Mouse (Mus musculus) CH12.LX (cell line): ENCODE data around the gene Mrps18c. TPM values are rescaled to one million over a fixed set of nuclear protein-coding genes. Genes with fewer than 3 reads are reported as not detected.

ENCODE experiments used
- DNase-seq: peaks from one replicate; pipeline ENCODE4 v3.0.0-alpha.2; 2013; ENCODE audit errors: extremely low read depth
- H3K27ac ChIP-seq: 2 replicates; pipeline ENCODE4 v1.5.1; 2012; ENCODE audit warnings: low read depth, mild to moderate bottlenecking, control low read depth, moderate library complexity; ENCODE audit not compliant: insufficient read depth
- H3K27me3 ChIP-seq: replicated peaks from 2 replicates; pipeline ENCODE3; 2012; ENCODE audit warnings: inconsistent platforms
- H3K36me3 ChIP-seq, 2 experiments: replicated peaks in 1 of 2; 2 replicates each; pipeline versions ENCODE3 to v1.6.1; 2012; ENCODE audit warnings: inconsistent platforms in 1 of 2, low read length in 1 of 2, mild to moderate bottlenecking in 1 of 2, mixed read lengths in 1 of 2, moderate library complexity in 1 of 2; ENCODE audit not compliant: control insufficient read depth in 1 of 2, insufficient read depth in 1 of 2
- H3K4me1 ChIP-seq, 2 experiments: 2 replicates each; pipeline ENCODE4 v1.6.1; 2012; ENCODE audit warnings: inconsistent platforms in 1 of 2, moderate library complexity in 1 of 2; ENCODE audit not compliant: insufficient read depth in 2 of 2, control insufficient read depth in 1 of 2
- H3K4me2 ChIP-seq: 2 replicates; pipeline ENCODE4 v1.6.1; 2012; ENCODE audit warnings: low read depth, mild to moderate bottlenecking, control low read depth; ENCODE audit not compliant: poor library complexity, insufficient read depth, severe bottlenecking
- H3K4me3 ChIP-seq, 3 experiments: fragments of 150-350 bp in 1 of 3; sonication (generic) in 1 of 3; replicated peaks in 1 of 3; 2 replicates each; pipeline versions ENCODE3 to v1.5.1; 2011 to 2012; ENCODE audit warnings: low read depth in 2 of 3, low read length in 2 of 3, mild to moderate bottlenecking in 2 of 3, moderate library complexity in 2 of 3, control low read depth in 1 of 3, improper control_type of control experiment in 1 of 3, inconsistent platforms in 1 of 3, mixed read lengths in 1 of 3; ENCODE audit not compliant: poor library complexity in 1 of 3
- H3K79me2 ChIP-seq: replicated peaks from 2 replicates; pipeline ENCODE4 v1.6.1; 2012; ENCODE audit warnings: mild to moderate bottlenecking, moderate library complexity; ENCODE audit not compliant: control insufficient read depth, poor library complexity, insufficient read depth, severe bottlenecking; ENCODE audit errors: extremely low read depth
- H3K9ac ChIP-seq: 2 replicates; pipeline ENCODE4 v1.6.1; 2012; ENCODE audit warnings: low read depth, mild to moderate bottlenecking, control low read depth, moderate library complexity; ENCODE audit not compliant: insufficient read depth
- H3K9me3 ChIP-seq: replicated peaks from 2 replicates; pipeline ENCODE3; 2012; ENCODE audit warnings: low read length, inconsistent platforms, mixed read lengths
- BHLHE40 ChIP-seq: IDR thresholded peaks from 2 replicates; pipeline ENCODE4 v1.6.1; 2011; ENCODE audit warnings: mild to moderate bottlenecking, low read depth, low read length, improper control_type of control experiment
- CHD1 ChIP-seq: IDR thresholded peaks from 2 replicates; pipeline ENCODE4 v1.6.1; 2012; ENCODE audit warnings: low read depth, low read length, improper control_type of control experiment, inconsistent platforms
- CHD2 ChIP-seq: IDR thresholded peaks from 2 replicates; pipeline ENCODE4 v1.6.1; 2011; ENCODE audit warnings: low read length, improper control_type of control experiment
- CTCF ChIP-seq, 2 experiments: IDR thresholded peaks in 1 of 2; conservative IDR thresholded peaks in 1 of 2; 2 replicates each; pipeline ENCODE4 v1.5.1; 2011 to 2012; ENCODE audit warnings: low read depth in 2 of 2, low read length in 2 of 2, improper control_type of control experiment in 1 of 2, inconsistent platforms in 1 of 2, mild to moderate bottlenecking in 1 of 2, moderate library complexity in 1 of 2
- E2F4 ChIP-seq: IDR thresholded peaks from 2 replicates; pipeline ENCODE4 v1.6.1; 2011; ENCODE audit warnings: low read depth, low read length, improper control_type of control experiment; ENCODE audit not compliant: insufficient replicate concordance
- ELF1 ChIP-seq: IDR thresholded peaks from 2 replicates; pipeline ENCODE4 v1.6.1; 2014; ENCODE audit warnings: low read depth, mild to moderate bottlenecking, inconsistent platforms, low read length, improper control_type of control experiment
- EP300 ChIP-seq: IDR thresholded peaks from 2 replicates; pipeline ENCODE4 v1.6.1; 2011; ENCODE audit warnings: low read length, improper control_type of control experiment
- ETS1 ChIP-seq: conservative IDR thresholded peaks from 2 replicates; pipeline ENCODE4 v1.6.1; 2012; ENCODE audit warnings: low read depth, mild to moderate bottlenecking, inconsistent platforms, low read length, improper control_type of control experiment, moderate library complexity
- GABPA ChIP-seq: IDR thresholded peaks from 2 replicates; pipeline ENCODE4 v1.6.1; 2012; ENCODE audit warnings: low read depth, low read length, improper control_type of control experiment, inconsistent platforms; ENCODE audit not compliant: insufficient replicate concordance
- HCFC1 ChIP-seq: IDR thresholded peaks from 2 replicates; pipeline ENCODE4 v1.6.1; 2012; ENCODE audit warnings: low read depth, mild to moderate bottlenecking, inconsistent platforms, low read length, improper control_type of control experiment
- IRF4 ChIP-seq: IDR thresholded peaks from 2 replicates; pipeline ENCODE4 v1.6.1; 2014; ENCODE audit warnings: low read depth, mild to moderate bottlenecking, inconsistent platforms, low read length, improper control_type of control experiment
- JUN ChIP-seq: IDR thresholded peaks from 2 replicates; pipeline ENCODE4 v1.6.1; 2011; ENCODE audit warnings: low read depth, mild to moderate bottlenecking, low read length, improper control_type of control experiment, moderate library complexity; ENCODE audit not compliant: insufficient read depth
- JUND ChIP-seq: conservative IDR thresholded peaks from 2 replicates; pipeline ENCODE4 v1.6.1; 2011; ENCODE audit warnings: low read depth, low read length, improper control_type of control experiment
- KAT2A ChIP-seq: IDR thresholded peaks from 2 replicates; pipeline ENCODE4 v1.6.1; 2012; ENCODE audit warnings: low read length, improper control_type of control experiment, inconsistent platforms; ENCODE audit not compliant: insufficient replicate concordance
- MAFK ChIP-seq: IDR thresholded peaks from 2 replicates; pipeline ENCODE4 v1.6.1; 2011; ENCODE audit warnings: low read length, improper control_type of control experiment; ENCODE audit not compliant: insufficient replicate concordance
- MAX ChIP-seq: IDR thresholded peaks from 2 replicates; pipeline ENCODE4 v1.6.1; 2011; ENCODE audit warnings: low read length, improper control_type of control experiment
- MAZ ChIP-seq: IDR thresholded peaks from 2 replicates; pipeline ENCODE4 v1.6.1; 2012; ENCODE audit warnings: low read depth, mild to moderate bottlenecking, inconsistent platforms, low read length, improper control_type of control experiment, moderate library complexity
- MEF2A ChIP-seq: IDR thresholded peaks from 2 replicates; pipeline ENCODE4 v1.6.1; 2014; ENCODE audit warnings: low read depth, mild to moderate bottlenecking, inconsistent platforms, low read length, improper control_type of control experiment, borderline replicate concordance
- MXI1 ChIP-seq: IDR thresholded peaks from 2 replicates; pipeline ENCODE4 v1.6.1; 2011; ENCODE audit warnings: mild to moderate bottlenecking, low read depth, low read length, improper control_type of control experiment
- MYC ChIP-seq: IDR thresholded peaks from 2 replicates; pipeline ENCODE4 v1.6.1; 2011; ENCODE audit warnings: low read depth, mild to moderate bottlenecking, improper control_type of control experiment, low read length
- NELFE ChIP-seq: IDR thresholded peaks from 2 replicates; pipeline ENCODE4 v1.6.1; 2011; ENCODE audit warnings: low read depth, low read length, improper control_type of control experiment
- NRF1 ChIP-seq: IDR thresholded peaks from 2 replicates; pipeline ENCODE4 v1.6.1; 2014; ENCODE audit warnings: low read depth, mild to moderate bottlenecking, inconsistent platforms, low read length, improper control_type of control experiment, moderate library complexity
- PAX5 ChIP-seq: IDR thresholded peaks from 2 replicates; pipeline ENCODE4 v1.6.1; 2012; ENCODE audit warnings: low read length, inconsistent platforms, mixed read lengths
- POLR2A ChIP-seq: IDR thresholded peaks from 2 replicates; pipeline ENCODE4 v1.6.1; 2011; ENCODE audit warnings: low read depth, mild to moderate bottlenecking, improper control_type of control experiment, low read length
- POLR2AphosphoS2 ChIP-seq: IDR thresholded peaks from 2 replicates; pipeline ENCODE4 v1.6.1; 2011; ENCODE audit warnings: low read depth, low read length, improper control_type of control experiment
- RAD21 ChIP-seq: IDR thresholded peaks from 2 replicates; pipeline ENCODE4 v1.6.1; 2011; ENCODE audit warnings: low read depth, mild to moderate bottlenecking, low read length, improper control_type of control experiment, moderate library complexity
- RCOR1 ChIP-seq: conservative IDR thresholded peaks from 2 replicates; pipeline ENCODE4 v1.6.1; 2012; ENCODE audit warnings: low read depth, mild to moderate bottlenecking, inconsistent platforms, low read length, improper control_type of control experiment
- SIN3A ChIP-seq: IDR thresholded peaks from 2 replicates; pipeline ENCODE4 v1.6.1; 2012; ENCODE audit warnings: low read length, improper control_type of control experiment, inconsistent platforms
- SMC3 ChIP-seq: IDR thresholded peaks from 2 replicates; pipeline ENCODE4 v1.6.1; 2011; ENCODE audit warnings: low read depth, low read length, improper control_type of control experiment
- TBP ChIP-seq: conservative IDR thresholded peaks from 2 replicates; pipeline ENCODE4 v1.6.1; 2011; ENCODE audit warnings: low read depth, low read length, improper control_type of control experiment
- TCF12 ChIP-seq: IDR thresholded peaks from 2 replicates; pipeline ENCODE4 v1.6.1; 2014; ENCODE audit warnings: low read depth, mild to moderate bottlenecking, inconsistent platforms, low read length, improper control_type of control experiment
- UBTF ChIP-seq: IDR thresholded peaks from 2 replicates; pipeline ENCODE4 v1.6.1; 2012; ENCODE audit warnings: low read depth, mild to moderate bottlenecking, inconsistent platforms, low read length, improper control_type of control experiment, moderate library complexity
- USF1 ChIP-seq: IDR thresholded peaks from 2 replicates; pipeline ENCODE4 v1.6.1; 2014; ENCODE audit warnings: low read depth, mild to moderate bottlenecking, inconsistent platforms, low read length, improper control_type of control experiment
- USF2 ChIP-seq: conservative IDR thresholded peaks from 2 replicates; pipeline ENCODE4 v1.6.1; 2011; ENCODE audit warnings: low read depth, low read length, improper control_type of control experiment
- ZC3H11A ChIP-seq: IDR thresholded peaks from 2 replicates; pipeline ENCODE4 v1.6.1; 2012; ENCODE audit warnings: low read depth, mild to moderate bottlenecking, inconsistent platforms, low read length, improper control_type of control experiment
- ZKSCAN1 ChIP-seq: IDR thresholded peaks from 2 replicates; pipeline ENCODE4 v1.6.1; 2012; ENCODE audit warnings: low read depth, inconsistent platforms, low read length, improper control_type of control experiment, borderline replicate concordance
- ZMIZ1 ChIP-seq: IDR thresholded peaks from 2 replicates; pipeline ENCODE4 v1.6.1; 2012; ENCODE audit warnings: low read depth, mild to moderate bottlenecking, inconsistent platforms, low read length, improper control_type of control experiment
- ZNF384 ChIP-seq: IDR thresholded peaks from 2 replicates; pipeline ENCODE4 v1.6.1; 2012; ENCODE audit warnings: low read depth, low read length, improper control_type of control experiment, inconsistent platforms
- dilution Hi-C: fragments of 300-500 bp; cut with MboI; formaldehyde crosslinking; loops from 2 replicates; pipeline ENCODE4 v1.14.3; 2020; ENCODE audit warnings: low sequenced_read_pairs; ENCODE audit not compliant: extremely low pct_unique_long_range_greater_than_20kb, extremely low pct_ligation_motif_present
- in situ Hi-C: fragments of 300-500 bp; cut with MboI; formaldehyde crosslinking; loops from 3 replicates; pipeline ENCODE4 v1.14.3; 2019; ENCODE audit warnings: low sequenced_read_pairs, low pct_ligation_motif_present, low pct_unique_long_range_greater_than_20kb, mixed read lengths
- polyA plus RNA-seq: library from polyadenylated mRNA; unstranded; fragments of >175 nt; gene quantifications from 2 replicates; pipeline ENCODE4 v1.2.1, GENCODE M21; 2012; ENCODE audit warnings: low read depth; ENCODE audit not compliant: insufficient read length
- total RNA-seq, 2 experiments: library from RNA; depleted of rRNA; stranded (reverse); fragments of 300-350 nt in 1 of 2; fragments of >200 nt in 1 of 2; gene quantifications; 2 replicates each; pipeline ENCODE4 v1.2.3; 2012 to 2014

Gene Mrps18c
- total and polyA plus RNA-seq, 3 experiments: 87.2 to 216 (median 111) TPM

- no peak for TF ChIP-seq ZKSCAN1
- TF ChIP-seq E2F4: no peak
- no peak for TF ChIP-seq MYC
- peak; percentile 58 for TF ChIP-seq ETS1
- no peak for TF ChIP-seq USF1
- TF ChIP-seq HCFC1: no peak
- no peak for TF ChIP-seq UBTF
- no peak for TF ChIP-seq NELFE
- no peak for TF ChIP-seq BHLHE40
- no peak for TF ChIP-seq CHD2
- TF ChIP-seq MAFK: 0 out of 2 replicates have a peak, but pooled peaks have one; percentile 39
- TF ChIP-seq ZNF384: no peak
- TF ChIP-seq RCOR1: no peak
- TF ChIP-seq SIN3A: 0 out of 2 replicates have a peak, but pooled peaks have one; percentile 55
- peak; percentile 58; the same call in 1 of the 2 replicates for TF ChIP-seq EP300
- 0 out of 2 replicates have a peak, but pooled peaks have one; percentile 21 for TF ChIP-seq NRF1
- no peak for TF ChIP-seq CHD1
- TF ChIP-seq TCF12: peak; percentile 67; the same call in 1 of the 2 replicates
- TF ChIP-seq SMC3: no peak
- 0 out of 2 replicates have a peak, but pooled peaks have one; percentile 33 for TF ChIP-seq MXI1
- TF ChIP-seq GABPA: peak; percentile 51; the same call in 1 of the 2 replicates
- TF ChIP-seq POLR2A: no peak
- no peak for TF ChIP-seq ZMIZ1
- TF ChIP-seq POLR2AphosphoS2: no peak
- 0 out of 2 replicates have a peak, but pooled peaks have one; percentile 29 for TF ChIP-seq JUN
- TF ChIP-seq JUND: no peak
- no peak for TF ChIP-seq TBP
- TF ChIP-seq ELF1: no peak
- no peak for TF ChIP-seq RAD21
- no peak for TF ChIP-seq KAT2A
- 0 out of 2 replicates have a peak, but pooled peaks have one; percentile 13 for TF ChIP-seq MEF2A
- TF ChIP-seq IRF4: no peak
- TF ChIP-seq CTCF (conservative IDR thresholded peaks at IDR 0.05 in 1 of 2, IDR thresholded peaks at IDR 0.05 in 1 of 2; ENCODE audit: low read depth in 2 of 2, low read length in 2 of 2): no peak
- TF ChIP-seq USF2: no peak
- 0 out of 2 replicates have a peak, but pooled peaks have one; percentile 53 for TF ChIP-seq MAX
- TF ChIP-seq ZC3H11A: no peak
- no peak for TF ChIP-seq MAZ
- no peak for TF ChIP-seq PAX5
- dilution Hi-C loops (no loop called here), in situ Hi-C loops (no loop called here)
- Histone ChIP-seq H3K4me2 (peak overlapping the region; percentile 18; the same call in 1 of the 2 replicates), H3K4me1 (peaks cover 21 to 53% of the 10 kb centered on the region in 2 experiments), H3K27me3 (no peaks in the 10 kb centered on the region), H3K27ac (peak overlapping the region; percentile 66), H3K9me3 (peaks cover 6% of the 10 kb centered on the region), H3K4me3 (no peak overlapping the region), H3K36me3 (no peaks in the 10 kb centered on the region), H3K9ac (no peak overlapping the region), H3K79me2 (no peaks in the 10 kb centered on the region)
- peak; percentile 64 for DNase-seq
Measured at GRCm38 (mm10) chr5:100751655-100752054, 46.8 kb upstream of the Mrps18c start.
